Mouse (Mus musculus): ENCODE data around the gene Impdh2.

GRCm38 (mm10) chr9:108523341-108523740 is 36.7 kb upstream of the Impdh2 start:
- TF ChIP-seq POLR2A (IDR thresholded peaks at IDR 0.05; ENCODE audit: control insufficient read depth, extremely low read depth, insufficient read depth, low read length, poor library complexity): no peak
- no peak for TF ChIP-seq CTCF (IDR thresholded peaks at IDR 0.05; ENCODE audit: borderline replicate concordance, control insufficient read depth, extremely low read depth, insufficient read depth, low read length, poor library complexity)
